In genomic region chr17:62458964-62459363, GRCm38 (mm10) we compare ENCODE assay signal across 8 mouse cellular contexts.
DNase-seq lines count a peak whose midpoint lies in the region; ATAC-seq and TF ChIP-seq lines count a peak whose summit lies in the region.

No protein-coding gene starts in this region.

- H3K4me3 ChIP-seq in intestine, postnatal 0 days (ENCODE audit: low read depth, low read length): no peak overlapping the region
- H3K4me3 ChIP-seq in intestine, embryonic 15.5 days (replicated peaks): no peak overlapping the region

- H3K27me3 ChIP-seq in intestine, postnatal 0 days (replicated peaks; ENCODE audit: control insufficient read depth, insufficient read depth, low read length): no peaks in the 10 kb centered on the region
- no peaks in the 10 kb centered on the region for H3K27me3 ChIP-seq in intestine, embryonic 15.5 days (replicated peaks)

- DNase-seq in adipocyte (ENCODE audit: low spot score): peak; percentile 90
- peak; percentile 75 for DNase-seq in embryo, embryonic 11 days
- DNase-seq in induced T-regulatory cell, adult 2 months (ENCODE audit: low read depth): peak; percentile 35
- DNase-seq in left cerebral cortex, postnatal 25 days (ENCODE audit: low spot score in 2 of 2): peak; percentile 24 to 64
- DNase-seq in retina, postnatal 1 day: peak; percentile 72
- DNase-seq in urinary bladder, postnatal 36 days (ENCODE audit: low spot score in 2 of 2): peak; percentile 65 to 68

- intact Hi-C loops in left cerebral cortex, postnatal 25 days (cut with DNase I): no loop called here

- H3K36me3 ChIP-seq in intestine, postnatal 0 days (ENCODE audit: control insufficient read depth, insufficient read depth): no peaks in the 10 kb centered on the region
- H3K36me3 ChIP-seq in intestine, embryonic 15.5 days: no peaks in the 10 kb centered on the region

- ATAC-seq in intestine, postnatal 0 days: no peak
- no peak for ATAC-seq in intestine, embryonic 15.5 days

- no peak overlapping the region for H3K27ac ChIP-seq in intestine, postnatal 0 days (ENCODE audit: low read depth, low read length)
- no peak overlapping the region for H3K27ac ChIP-seq in intestine, embryonic 15.5 days

- no peaks in the 10 kb centered on the region for H3K4me1 ChIP-seq in intestine, postnatal 0 days (replicated peaks; ENCODE audit: control insufficient read depth, insufficient read depth, low read length)
- H3K4me1 ChIP-seq in intestine, embryonic 15.5 days (replicated peaks): no peaks in the 10 kb centered on the region

- no peak overlapping the region for H3K4me2 ChIP-seq in intestine, postnatal 0 days (replicated peaks; ENCODE audit: low read depth)
- H3K4me2 ChIP-seq in intestine, embryonic 15.5 days (replicated peaks): no peak overlapping the region

- TF ChIP-seq CTCF in intestine, postnatal 0 days (IDR thresholded peaks at IDR 0.05; ENCODE audit: low read depth): peak; percentile 77

- WGBS in intestine, postnatal 0 days: 51% methylated on average over 7 of the region's 7 CpGs
- WGBS in intestine, embryonic 15.5 days: 51% methylated on average over 7 of the region's 7 CpGs

- H3K9ac ChIP-seq in intestine, postnatal 0 days (ENCODE audit: low read depth, low read length): no peak overlapping the region
- H3K9ac ChIP-seq in intestine, embryonic 15.5 days: no peak overlapping the region

- H3K9me3 ChIP-seq in intestine, postnatal 0 days (ENCODE audit: control insufficient read depth): no peaks in the 10 kb centered on the region
- no peaks in the 10 kb centered on the region for H3K9me3 ChIP-seq in intestine, embryonic 15.5 days

Comparison
In these comparisons a context has a peak if more than half of its experiments do, and no peak if none do; other contexts are left out.
1. DNase-seq: peak in every context shown above with its lines; median percentile 90 in adipocyte; 75 in embryo, embryonic 11 days; 72 in retina, postnatal 1 day; 66 in urinary bladder, postnatal 36 days; 44 in left cerebral cortex, postnatal 25 days; 35 in induced T-regulatory cell, adult 2 months.